Mouse (Mus musculus) stomach, postnatal 0 days (tissue): ENCODE measurements at regions not wholly inside any gene's neighbourhood (a gene's known extent, or its start where the extent isn't known, plus 50 kb on each side); places are given as distances from the start of the nearest gene placed in this dataset.

Experiments used
- CTCF ChIP-seq: IDR thresholded peaks from 2 replicates; pipeline ENCODE4 v1.5.1; 2016; ENCODE audit warnings: antibody characterized with exemption, low read depth, mild to moderate bottlenecking, moderate library complexity
- EP300 ChIP-seq: optimal IDR thresholded peaks from 2 replicates; pipeline ENCODE3; 2016; ENCODE audit warnings: antibody characterized with exemption

- TF ChIP-seq CTCF, result no peak
- no peak for TF ChIP-seq EP300
Measured at GRCm38 (mm10) chr10:19200311-19200710, 156.0 kb upstream of the Olig3 start.
